ENCODE assay signal across 10 mouse cellular contexts in genomic region chr6:82945750-82946149, GRCm38 (mm10). TPM values are rescaled to one million over a fixed set of nuclear protein-coding genes. Genes with fewer than 3 reads are reported as not detected.
DNase-seq lines count a peak whose midpoint lies in the region; TF ChIP-seq lines count a peak whose summit lies in the region.
"Had no signal": no experiment of that assay in that cellular context is flagged by ENCODE, and none has a peak within 500 bp of the region (broad histone marks: within the 10 kb centered on the region; RNA-seq: fewer than 3 reads in every experiment).

No protein-coding gene starts in this region.

- peak; percentile 51 for TF ChIP-seq CTCF in lung, adult 2 months (IDR thresholded peaks at IDR 0.05; ENCODE audit: insufficient read depth, low read length)

- H3K4me3 ChIP-seq in lung, adult 2 months (replicated peaks; ENCODE audit: extremely low read depth, low read depth, low read length) = no peak overlapping the region
- H3K4me3 ChIP-seq: embryonic facial prominence, embryonic 15.5 days had no signal

- TF ChIP-seq POLR2A in lung, adult 2 months (IDR thresholded peaks at IDR 0.05; ENCODE audit: borderline replicate concordance, extremely low read depth, low read depth, low read length) = no peak

- 47% methylated on average over 6 of the region's 6 CpGs for WGBS in lung, adult 2 months

- no peaks in the 10 kb centered on the region for H3K4me1 ChIP-seq in lung, adult 2 months (ENCODE audit: control insufficient read depth, insufficient read depth, low read length)
- H3K4me1 ChIP-seq: embryonic facial prominence, embryonic 15.5 days had no signal

- DNase-seq in cerebellum, postnatal 14 days = peak; percentile 55 to 80
- no peak for DNase-seq in cerebellum, adult 11 months
- no peak for DNase-seq in lung, adult 2 months
- no peak for DNase-seq in lung, postnatal 14 days
- peak; percentile 90 for DNase-seq in ZHBTc4 (ENCODE audit: low read depth, low spot score)
- peak; percentile 35 for DNase-seq in retina, embryonic 14.5 days (ENCODE audit: low spot score)
- no peak for DNase-seq in spleen, postnatal 4 days (ENCODE audit: low spot score in 2 of 2)
- no peak for DNase-seq in layer of hippocampus, postnatal 10 days (ENCODE audit: low spot score in 2 of 2)
- DNase-seq: heart, postnatal 14 days had no signal

RNA-seq across cellular contexts. Expression of gene M1ap, which starts 1.0 kb away (rescaled TPM):
- 2.3 and 3.5 TPM in 2 replicates for polyA plus RNA-seq in lung, adult 2 months (2012; rRNA removed)
- not detected for total RNA-seq in layer of hippocampus, postnatal 10 days (2021)

RNA-seq across cellular contexts. Expression of gene Sema4f, which starts 6.2 kb away (rescaled TPM):
- 15.3 and 18.3 TPM in 2 replicates for polyA plus RNA-seq in lung, adult 2 months (2012; rRNA removed)
- total RNA-seq in layer of hippocampus, postnatal 10 days (2021) = 10 to 100 TPM; 43.2 to 47.0 TPM

Comparison
In these comparisons a context has a peak if more than half of its experiments do, and no peak if none do; other contexts are left out.
1. DNase-seq: peak in cerebellum, postnatal 14 days (2 of 2), ZHBTc4 (single experiment) and retina, embryonic 14.5 days (single experiment); none in cerebellum, adult 11 months (single experiment), lung, adult 2 months (single experiment), lung, postnatal 14 days (single experiment), spleen, postnatal 4 days (0 of 2) and layer of hippocampus, postnatal 10 days (0 of 2).